Mouse (Mus musculus): ENCODE measurements around the gene Gm21883.
"Not testable (repeated sequence)": the region's sequence is repeated elsewhere in the genome, so short reads cannot be mapped to it uniquely, and the experiment has no call there.

Gene Gm21883

GRCm38 (mm10) chrX:31574183-31574582 lies at the start of gene Gm21883:
TSS of gene Gm21883 (minus strand) at chrX:31574283.
- not testable (repeated sequence) for DNase-seq (ENCODE audit: low read depth, low spot score)

GRCm38 (mm10) chrX:31618820-31619219 lies 44.7 kb upstream of the Gm21883 start, which contains the start of gene Spin2e:
TSS of gene Spin2e (minus strand) at chrX:31618920.
- DNase-seq (ENCODE audit: low read depth, low spot score), result not testable (repeated sequence)

All from WW6 (cell line).